Mouse (Mus musculus) embryonic facial prominence, embryonic 12.5 days (tissue): ENCODE data around the gene Pitpna. TPM values are rescaled to one million over a fixed set of nuclear protein-coding genes. Genes with fewer than 3 reads are reported as not detected.

Experiments
- ATAC-seq: fragments of 200-750 bp; cut with Nextera tagmentation; 2 replicates; pipeline ENCODE4 v1.8.0; 2017; ENCODE audit not compliant: insufficient number of reproducible peaks, insufficient read depth, low FRiP score, low TSS enrichment
- H3K27ac ChIP-seq: fragments of 300-500 bp; sonication (generic); 2 replicates; pipeline ENCODE4 v1.5.1; 2016; ENCODE audit warnings: mild to moderate bottlenecking
- H3K27me3 ChIP-seq: fragments of 300-500 bp; sonication (generic); 2 replicates; pipeline ENCODE4 v1.6.1; 2016; ENCODE audit warnings: mild to moderate bottlenecking, moderate library complexity
- H3K36me3 ChIP-seq: fragments of 300-500 bp; sonication (generic); 2 replicates; pipeline ENCODE4 v1.6.1; 2016; ENCODE audit warnings: mild to moderate bottlenecking
- H3K4me1 ChIP-seq: fragments of 300-500 bp; sonication (generic); 2 replicates; pipeline ENCODE4 v1.6.1; 2016
- H3K4me2 ChIP-seq: fragments of 300-500 bp; sonication (generic); replicated peaks from 2 replicates; pipeline ENCODE4 v1.6.1; 2016; ENCODE audit warnings: mild to moderate bottlenecking, moderate library complexity
- H3K4me3 ChIP-seq: fragments of 300-500 bp; sonication (generic); 2 replicates; pipeline ENCODE4 v1.5.1; 2016; ENCODE audit warnings: mild to moderate bottlenecking
- H3K9ac ChIP-seq: fragments of 300-500 bp; sonication (generic); 2 replicates; pipeline ENCODE4 v1.6.1; 2016; ENCODE audit warnings: mild to moderate bottlenecking, moderate library complexity
- H3K9me3 ChIP-seq: fragments of 300-500 bp; sonication (generic); 2 replicates; pipeline ENCODE4 v1.6.1; 2016; ENCODE audit warnings: mild to moderate bottlenecking, moderate library complexity
- WGBS: fragments of 180-500 bp; shearing (Covaris S2); methylation state at CpG from one replicate; pipeline ENCODE4 v1.1.7; 2016; 5-methylcytosine and 5-hydroxymethylcytosine counted together
- microRNA-seq: library from miRNA; unstranded; fragments of <30 nt; microRNA quantifications from one replicate; pipeline ENCODE4, GENCODE M21; 2017
- polyA plus RNA-seq: library from polyadenylated mRNA; unstranded; fragments of >200 nt; fragmentation: Nextera tagmentation; extraction: Ambion mirVana; gene quantifications from 2 replicates; pipeline ENCODE4 v1.2.1, GENCODE M21; 2016

The Pitpna gene
- polyA plus RNA-seq, 1 experiment from 2014 or later: 96.0 TPM

- no peak for ATAC-seq
- 83% methylated on average over 11 of the region's 11 CpGs for WGBS
Observed at GRCm38 (mm10) chr11:75669176-75669852, 81.4 kb downstream of the Pitpna start.

GRCm38 (mm10) chr11:75669853-75670200 is 81.9 kb downstream of the Pitpna start:
- 85% methylated on average over 12 of the region's 12 CpGs for WGBS

More at GRCm38 (mm10) chr11:75669176-75669852, 81.4 kb downstream of the Pitpna start:
- Histone ChIP-seq H3K27me3 (no peaks in the 10 kb centered on the region), H3K4me2 (no peak overlapping the region), H3K4me3 (no peak overlapping the region), H3K4me1 (no peaks in the 10 kb centered on the region), H3K9ac (no peak overlapping the region), H3K27ac (no peak overlapping the region), H3K36me3 (peaks cover 70% of the 10 kb centered on the region), H3K9me3 (no peaks in the 10 kb centered on the region)

GRCm38 (mm10) chr11:75671426-75672180 is 83.7 kb downstream of the Pitpna start:
- no peak overlapping the region for H3K27ac ChIP-seq
- H3K27me3 ChIP-seq: no peaks in the 10 kb centered on the region
- H3K36me3 ChIP-seq: peaks cover 54% of the 10 kb centered on the region
- no peak overlapping the region for H3K9ac ChIP-seq
- H3K4me3 ChIP-seq: no peak overlapping the region
- ATAC-seq: no peak
- H3K9me3 ChIP-seq: no peaks in the 10 kb centered on the region
- no peaks in the 10 kb centered on the region for H3K4me1 ChIP-seq
- no peak overlapping the region for H3K4me2 ChIP-seq
- WGBS: 85% methylated on average over 22 of the region's 22 CpGs

More at GRCm38 (mm10) chr11:75669853-75670200, 81.9 kb downstream of the Pitpna start:
- Histone ChIP-seq H3K27ac (no peak overlapping the region), H3K9me3 (no peaks in the 10 kb centered on the region), H3K36me3 (peaks cover 70% of the 10 kb centered on the region), H3K4me3 (no peak overlapping the region), H3K4me2 (no peak overlapping the region), H3K27me3 (no peaks in the 10 kb centered on the region), H3K9ac (no peak overlapping the region), H3K4me1 (no peaks in the 10 kb centered on the region)
- no peak for ATAC-seq

- Histone ChIP-seq H3K27me3 (no peaks in the 10 kb centered on the region), H3K9ac (no peak overlapping the region), H3K4me2 (no peak overlapping the region), H3K4me1 (no peaks in the 10 kb centered on the region), H3K36me3 (peaks cover 43% of the 10 kb centered on the region), H3K4me3 (no peak overlapping the region), H3K27ac (no peak overlapping the region), H3K9me3 (no peaks in the 10 kb centered on the region)
- 88% methylated on average over 5 of the region's 5 CpGs for WGBS
- ATAC-seq: no peak
Observed at GRCm38 (mm10) chr11:75673411-75673810, 85.5 kb downstream of the Pitpna start.

GRCm38 (mm10) chr11:75674875-75675274 is 87.0 kb downstream of the Pitpna start:
- peaks cover under 1% of the 10 kb centered on the region; the same call in 1 of the 2 replicates for H3K4me1 ChIP-seq
- no peak overlapping the region for H3K9ac ChIP-seq
- H3K27ac ChIP-seq: no peak overlapping the region
- H3K9me3 ChIP-seq: no peaks in the 10 kb centered on the region
- no peak overlapping the region for H3K4me2 ChIP-seq
- H3K27me3 ChIP-seq: no peaks in the 10 kb centered on the region
- no peak overlapping the region for H3K4me3 ChIP-seq
- 80% methylated on average over 3 of the region's 3 CpGs for WGBS
- no peak for ATAC-seq
- H3K36me3 ChIP-seq: peaks cover 34% of the 10 kb centered on the region

DNA sequence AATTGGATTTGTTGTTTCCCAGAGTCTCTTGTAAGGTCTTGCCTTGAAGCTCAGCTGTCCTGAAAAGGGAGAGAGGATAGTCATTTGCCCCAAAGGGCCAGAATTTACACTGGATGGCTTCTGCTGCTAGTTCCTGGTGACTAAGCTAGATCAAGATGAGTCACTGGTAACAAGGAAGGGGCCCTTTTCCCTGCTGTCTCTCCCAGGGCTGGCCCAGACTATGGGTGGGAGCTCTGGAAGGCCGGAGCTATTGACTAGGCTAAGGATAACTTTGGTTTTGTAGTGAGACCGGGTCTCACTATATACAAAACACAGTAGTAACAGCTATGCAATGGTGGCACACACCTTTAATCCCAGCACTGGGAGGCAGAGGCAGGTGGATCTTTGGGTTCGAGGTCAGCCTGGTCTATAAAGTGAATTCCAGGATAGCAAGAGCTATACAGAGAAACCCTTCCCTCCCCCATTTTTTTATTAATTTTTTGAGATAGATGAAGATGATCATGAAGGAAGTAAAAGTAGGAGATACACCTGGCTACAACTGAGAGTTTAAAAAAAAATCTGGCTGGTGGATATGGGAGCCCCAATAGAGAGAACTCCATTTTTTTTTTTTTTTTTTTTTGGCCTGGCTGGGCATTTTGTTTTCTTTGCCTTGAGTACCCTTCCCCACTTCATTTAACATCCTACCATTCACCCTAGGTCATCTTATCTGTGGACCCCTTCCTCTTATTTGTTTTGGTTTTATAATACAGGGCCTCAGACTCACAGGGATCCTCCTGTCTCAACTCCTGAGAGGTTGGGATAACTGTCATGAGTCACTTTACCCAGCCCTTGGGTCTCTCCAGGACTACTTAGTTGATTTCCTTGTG is 90.2 kb downstream of the Pitpna start:
- 84% methylated on average over 3 of the region's 3 CpGs for WGBS
- peaks cover 9% of the 10 kb centered on the region for H3K4me1 ChIP-seq
- peaks cover 8% of the 10 kb centered on the region for H3K36me3 ChIP-seq
- H3K9me3 ChIP-seq: no peaks in the 10 kb centered on the region
- H3K4me2 ChIP-seq: peak overlapping the region; percentile 72
- H3K27me3 ChIP-seq: no peaks in the 10 kb centered on the region
- H3K4me3 ChIP-seq: peak overlapping the region; percentile 99
- no peak overlapping the region for H3K9ac ChIP-seq
- ATAC-seq: 0 out of 2 replicates have a peak, but pooled peaks have one; percentile 2
- peak overlapping the region; percentile 30; the same call in 1 of the 2 replicates for H3K27ac ChIP-seq

Small RNA genes lying within 50 kb of the gene (microRNA-seq; reads per million reads assigned to microRNA genes)
- gene Mir3971: not detected

Other genes with a start within 250 kb of the Pitpna start
- gene Rpa1, start 239.8 kb upstream of the Pitpna start, polyA plus RNA-seq: 138 and 143 TPM in 2 replicates
- gene Smyd4, start 239.7 kb upstream of the Pitpna start, polyA plus RNA-seq: 18.5 and 21.4 TPM in 2 replicates
- gene Serpinf1, start 165.4 kb upstream of the Pitpna start, polyA plus RNA-seq: 224 and 237 TPM in 2 replicates
- gene Serpinf2, start 148.5 kb upstream of the Pitpna start, polyA plus RNA-seq: 0.08 and 0.14 TPM in 2 replicates
- gene Wdr81, start 133.4 kb upstream of the Pitpna start, polyA plus RNA-seq: 7.0 and 7.1 TPM in 2 replicates
- gene Tlcd2, start 126.4 kb upstream of the Pitpna start, polyA plus RNA-seq: 26.6 and 28.7 TPM in 2 replicates
- gene Prpf8, start 101.3 kb upstream of the Pitpna start, polyA plus RNA-seq: 74.2 and 76.5 TPM in 2 replicates
- 0.31 and 0.75 TPM in 2 replicates for gene Rilp, start 78.0 kb upstream of the Pitpna start, polyA plus RNA-seq
- gene Scarf1, start 74.6 kb upstream of the Pitpna start, polyA plus RNA-seq: 6.5 and 7.0 TPM in 2 replicates
- gene Slc43a2, start 56.4 kb upstream of the Pitpna start, polyA plus RNA-seq: 6.3 and 7.4 TPM in 2 replicates
- gene Inpp5k, start 42.9 kb downstream of the Pitpna start, polyA plus RNA-seq: 19.8 and 20.8 TPM in 2 replicates
- gene Myo1c, start 62.4 kb downstream of the Pitpna start, polyA plus RNA-seq: 28.0 and 31.0 TPM in 2 replicates
- 135 and 142 TPM in 2 replicates for gene Crk, start 91.2 kb downstream of the Pitpna start, polyA plus RNA-seq
- 1,049 and 1,107 TPM in 2 replicates for gene Ywhae, start 144.8 kb downstream of the Pitpna start, polyA plus RNA-seq
- gene Doc2b, start 208.0 kb downstream of the Pitpna start, polyA plus RNA-seq: 2.1 and 2.5 TPM in 2 replicates